Mouse (Mus musculus): ENCODE measurements around the gene Lrrc29.

Lrrc29 gene

GRCm38 (mm10) chr8:105263244-105263912, 62.7 kb downstream of the Lrrc29 start:
- DNase-seq, result no peak
